Comparison of ENCODE assay signal across 19 mouse cellular contexts in genomic region chr7:118250482-118251160, GRCm38 (mm10). TPM values are rescaled to one million over a fixed set of nuclear protein-coding genes. Genes with fewer than 3 reads are reported as not detected.
DNase-seq lines count a peak whose midpoint lies in the region; ATAC-seq lines count a peak whose summit lies in the region.
"Had no signal": no experiment of that assay in that cellular context is flagged by ENCODE, and none has a peak within 500 bp of the region (broad histone marks: within the 10 kb centered on the region; RNA-seq: fewer than 3 reads in every experiment).

No protein-coding gene starts in this region.

- no peaks in the 10 kb centered on the region for H3K36me3 ChIP-seq in liver, embryonic 13.5 days
- H3K36me3 ChIP-seq in liver, embryonic 12.5 days, result no peaks in the 10 kb centered on the region
- no peaks in the 10 kb centered on the region for H3K36me3 ChIP-seq in liver, embryonic 16.5 days (ENCODE audit: control insufficient read depth, insufficient read depth)
- H3K36me3 ChIP-seq: hindbrain, embryonic 12.5 days; neural tube, embryonic 15.5 days had no signal

- H3K4me2 ChIP-seq in liver, embryonic 13.5 days, result no peak overlapping the region
- no peak overlapping the region for H3K4me2 ChIP-seq in liver, embryonic 12.5 days
- H3K4me2 ChIP-seq in liver, embryonic 16.5 days (ENCODE audit: low read depth, low read length), result no peak overlapping the region
- H3K4me2 ChIP-seq: hindbrain, embryonic 12.5 days; midbrain, embryonic 11.5 days; neural tube, embryonic 15.5 days had no signal

- peak; percentile 35; the same call in 1 of the 2 replicates for ATAC-seq in liver, embryonic 13.5 days (ENCODE audit: low read depth)
- ATAC-seq in liver, embryonic 12.5 days, result no peak
- peak; percentile 24 for ATAC-seq in liver, embryonic 16.5 days (ENCODE audit: low read depth)
- no peak for ATAC-seq in granulocyte monocyte progenitor cell, adult 5-6 weeks (replicated peaks; ENCODE audit: poor library complexity, severe bottlenecking)
- ATAC-seq: forebrain, embryonic 16.5 days had no signal

- no peak overlapping the region; the same call in 1 of the 2 replicates for H3K27ac ChIP-seq in liver, embryonic 13.5 days
- no peak overlapping the region for H3K27ac ChIP-seq in liver, embryonic 12.5 days
- peak overlapping the region; percentile 58 for H3K27ac ChIP-seq in liver, embryonic 16.5 days (ENCODE audit: low read length)
- H3K27ac ChIP-seq: hindbrain, embryonic 12.5 days; liver, embryonic 14.5 days; neural tube, embryonic 15.5 days had no signal

- DNase-seq in gastrocnemius, adult 18-20 months (ENCODE audit: low spot score), result peak; percentile 47
- no peak for DNase-seq in gastrocnemius, postnatal 36 days
- no peak for DNase-seq in liver, embryonic 13.5 days
- DNase-seq in spleen, postnatal 14 days (ENCODE audit: low spot score in 2 of 2), result no peak
- DNase-seq: adrenal gland, adult 8-10 months; cerebellum, postnatal 10 days; kidney, adult 18-20 months; kidney, postnatal 14 days; layer of hippocampus, adult 9-11 months; lung, postnatal 4 days; thymus, adult 18-20 months had no signal

- no peaks in the 10 kb centered on the region for H3K9me3 ChIP-seq in liver, embryonic 13.5 days (replicated peaks)
- H3K9me3 ChIP-seq in liver, embryonic 12.5 days (replicated peaks), result no peaks in the 10 kb centered on the region
- H3K9me3 ChIP-seq in liver, embryonic 16.5 days (replicated peaks; ENCODE audit: control insufficient read depth, low read length), result no peaks in the 10 kb centered on the region
- H3K9me3 ChIP-seq: hindbrain, embryonic 12.5 days; neural tube, embryonic 15.5 days had no signal

- no peaks in the 10 kb centered on the region for H3K27me3 ChIP-seq in liver, embryonic 13.5 days
- no peaks in the 10 kb centered on the region for H3K27me3 ChIP-seq in liver, embryonic 12.5 days (replicated peaks)
- H3K27me3 ChIP-seq in liver, embryonic 16.5 days (ENCODE audit: control insufficient read depth, insufficient read depth, low read depth, low read length), result no peaks in the 10 kb centered on the region
- H3K27me3 ChIP-seq: hindbrain, embryonic 12.5 days; neural tube, embryonic 15.5 days had no signal

- 74% methylated on average over 4 of the region's 4 CpGs for WGBS in liver, embryonic 13.5 days (ENCODE audit: insufficient replicate concordance)
- WGBS in liver, embryonic 12.5 days (ENCODE audit: insufficient replicate concordance), result 72% methylated on average over 4 of the region's 4 CpGs
- 58% methylated on average over 4 of the region's 4 CpGs for WGBS in liver, embryonic 16.5 days (ENCODE audit: insufficient replicate concordance)

- peaks cover 33% of the 10 kb centered on the region for H3K4me1 ChIP-seq in liver, embryonic 13.5 days (replicated peaks)
- H3K4me1 ChIP-seq in liver, embryonic 12.5 days, result peaks cover 22% of the 10 kb centered on the region
- peaks cover 4% of the 10 kb centered on the region for H3K4me1 ChIP-seq in liver, embryonic 16.5 days (ENCODE audit: control insufficient read depth, low read depth, low read length)

- intact Hi-C loops in gastrocnemius, postnatal 36 days (cut with DNase I), result no loop called here

- no peak overlapping the region for H3K4me3 ChIP-seq in liver, embryonic 13.5 days (replicated peaks)
- no peak overlapping the region for H3K4me3 ChIP-seq in liver, embryonic 12.5 days
- H3K4me3 ChIP-seq in liver, embryonic 16.5 days (ENCODE audit: low read depth, low read length), result no peak overlapping the region
- H3K4me3 ChIP-seq: hindbrain, embryonic 12.5 days; neural tube, embryonic 15.5 days had no signal

- no peak overlapping the region for H3K9ac ChIP-seq in liver, embryonic 13.5 days
- H3K9ac ChIP-seq in liver, embryonic 12.5 days, result no peak overlapping the region
- no peak overlapping the region for H3K9ac ChIP-seq in liver, embryonic 16.5 days (ENCODE audit: low read depth, low read length)
- H3K9ac ChIP-seq: hindbrain, embryonic 12.5 days; liver, embryonic 14.5 days; neural tube, embryonic 15.5 days had no signal

RNA-seq across cellular contexts. Expression of gene Smg1, which starts 7.2 kb away (rescaled TPM):
- 10 to 100 TPM; 19.5 to 23.6 TPM for total RNA-seq in gastrocnemius, adult 18-20 months (2021)
- 10 to 100 TPM; 22.7 to 24.1 TPM for total RNA-seq in gastrocnemius, postnatal 36 days (2021)
- 5.8 and 6.0 TPM in 2 replicates for polyA plus RNA-seq in liver, embryonic 13.5 days (2015; fragmentation: Nextera tagmentation; extraction: Ambion mirVana)
- 10.3 and 10.8 TPM in 2 replicates for polyA plus RNA-seq in liver, embryonic 12.5 days (2016; fragmentation: Nextera tagmentation; extraction: Ambion mirVana)
- 5.1 and 5.7 TPM in 2 replicates for polyA plus RNA-seq in liver, embryonic 16.5 days (2015; fragmentation: Nextera tagmentation; extraction: Ambion mirVana)
- 64.7 and 70.6 TPM in 2 replicates for total RNA-seq in granulocyte monocyte progenitor cell, adult 5-6 weeks (2014; fragmentation: Nextera tagmentation)
- 37.3 and 48.2 TPM in 2 replicates for total RNA-seq in granulocyte monocyte progenitor cell, adult 5-6 weeks (2017)

Comparison
In these comparisons a context has a peak if more than half of its experiments do, and no peak if none do; other contexts are left out.
1. ATAC-seq: peak in liver, embryonic 13.5 days (single experiment) and liver, embryonic 16.5 days (single experiment); none in liver, embryonic 12.5 days (single experiment) and granulocyte monocyte progenitor cell, adult 5-6 weeks (single experiment).